Mouse (Mus musculus) 3134 (cell line): ENCODE data around the gene Maco1.
"Not testable (repeated sequence)": the region's sequence is repeated elsewhere in the genome, so short reads cannot be mapped to it uniquely, and the experiment has no call there.

ENCODE experiments used
- DNase-seq: peaks from one replicate; pipeline ENCODE4 v3.0.0-alpha.2; 2011; ENCODE audit warnings: low spot score; ENCODE audit not compliant: insufficient read length; ENCODE audit errors: extremely low read depth

The Maco1 gene

DNA sequence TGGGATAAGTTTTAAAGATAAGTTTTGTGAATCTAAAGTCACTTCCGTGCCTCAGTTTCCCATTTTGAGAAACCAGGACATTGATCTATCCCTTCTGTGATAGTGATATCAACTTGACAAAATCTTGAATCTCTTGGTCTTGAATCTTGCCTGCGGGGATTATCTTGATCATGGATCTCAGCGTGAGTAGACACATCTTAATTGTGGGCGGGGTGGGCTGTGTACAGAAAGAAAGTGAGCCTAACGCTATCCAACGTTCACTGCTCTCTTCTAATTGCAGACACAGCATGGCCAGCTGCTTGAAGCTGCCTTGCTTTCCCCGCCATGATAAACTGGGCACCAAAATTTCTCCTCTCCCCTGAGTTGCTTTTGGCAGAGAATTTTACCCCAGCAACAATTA is 9.9 kb upstream of the Maco1 start:
- no peak for DNase-seq

DNA sequence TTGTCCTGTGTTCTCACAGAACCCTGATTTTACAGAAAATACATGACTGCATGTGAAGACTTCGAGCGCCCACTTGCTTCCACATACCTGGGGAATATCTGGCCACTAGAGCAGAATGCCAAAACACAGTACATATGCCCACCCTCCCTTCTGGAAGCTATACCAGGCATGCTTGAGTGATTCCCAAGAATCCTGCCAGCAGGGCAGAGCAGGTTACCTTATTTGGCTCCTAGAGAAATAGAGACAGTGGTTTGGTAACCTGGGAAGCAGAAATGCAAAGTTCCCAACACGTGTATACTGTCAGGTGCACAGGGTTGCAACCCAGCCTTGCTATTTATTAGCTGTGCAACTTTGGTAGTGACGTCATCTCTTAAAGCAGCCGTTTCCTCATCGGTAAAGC is 8.7 kb upstream of the Maco1 start:
- DNase-seq: no peak

DNA sequence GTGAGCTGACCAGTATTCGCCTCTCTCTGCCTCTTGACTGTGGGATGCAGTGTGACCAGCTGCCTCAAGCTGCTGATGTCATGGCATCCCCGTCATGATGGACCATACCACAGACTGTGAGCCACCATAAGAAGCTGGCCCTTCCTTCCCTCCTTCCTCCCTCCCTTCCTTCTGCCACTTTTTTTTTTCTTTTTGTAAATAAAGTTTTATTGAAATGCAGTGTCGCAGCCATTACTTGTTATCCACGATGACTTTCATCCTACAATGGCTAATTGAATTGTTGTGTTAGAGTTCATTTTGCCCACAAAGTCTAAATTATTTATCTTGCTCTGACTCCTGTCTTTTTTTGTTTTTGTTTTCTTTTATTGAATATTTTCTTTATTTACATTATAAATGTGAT is 5.3 kb upstream of the Maco1 start:
- no peak for DNase-seq

DNA sequence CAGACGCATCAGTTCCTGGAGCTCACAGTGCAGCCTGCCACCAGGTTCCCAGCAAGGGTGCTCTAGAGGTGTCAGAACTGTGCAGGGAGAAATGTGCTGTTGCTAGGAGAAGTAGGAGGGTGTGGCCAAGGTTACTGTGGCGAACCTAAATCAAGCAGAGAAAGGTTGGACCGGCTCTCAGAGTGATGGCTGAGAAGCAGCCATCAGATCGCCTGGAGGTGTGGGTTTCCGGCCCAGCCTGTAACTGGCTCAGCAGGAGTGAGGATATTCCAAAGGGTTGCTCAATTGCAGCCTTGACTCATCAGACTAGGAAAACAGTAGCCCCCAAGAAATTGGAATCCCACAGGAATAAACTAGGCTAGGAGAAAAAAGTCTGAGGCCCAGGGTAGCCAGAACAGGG is 3.4 kb upstream of the Maco1 start:
- DNase-seq: peak; percentile 22

DNA sequence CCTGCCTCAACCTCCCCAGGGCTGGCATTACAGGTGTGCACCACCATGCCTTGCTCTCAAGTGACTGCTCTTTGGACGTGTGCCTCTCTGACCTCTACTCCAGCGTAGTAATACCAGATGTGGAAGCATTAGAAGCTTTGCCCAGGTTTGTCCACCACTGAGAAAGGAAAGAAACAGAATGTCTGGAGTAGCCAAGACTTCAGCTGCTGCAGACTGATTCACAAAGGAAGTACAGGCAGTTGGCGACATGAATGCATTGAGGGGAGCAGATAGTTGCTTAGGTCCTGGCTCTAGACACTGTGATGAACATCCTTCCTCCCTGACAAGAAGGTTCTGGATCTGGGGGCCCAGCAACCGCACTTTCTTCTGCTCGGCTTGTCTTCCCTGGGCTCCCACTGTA is 2.9 kb upstream of the Maco1 start:
- DNase-seq: no peak

DNA sequence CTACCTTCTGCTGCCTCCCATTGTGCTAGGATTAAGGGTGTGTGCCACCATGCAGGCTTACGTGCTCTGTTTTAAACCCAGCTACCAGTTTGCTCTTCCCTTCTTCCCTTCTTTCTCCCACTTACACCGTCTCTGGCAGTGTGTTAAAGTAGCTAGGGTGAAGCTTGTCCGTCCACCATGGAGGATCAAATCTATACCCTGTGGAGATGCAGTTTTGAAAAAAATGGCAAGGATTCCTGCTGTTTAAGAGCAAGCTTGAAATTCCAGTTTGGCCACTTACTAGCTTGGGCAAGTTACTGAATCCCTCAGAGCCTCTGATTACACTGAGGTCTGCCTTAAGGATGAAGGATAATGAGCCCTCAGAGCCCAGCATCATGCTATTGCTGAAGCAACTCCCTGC is 2.2 kb upstream of the Maco1 start:
- no peak for DNase-seq

DNA sequence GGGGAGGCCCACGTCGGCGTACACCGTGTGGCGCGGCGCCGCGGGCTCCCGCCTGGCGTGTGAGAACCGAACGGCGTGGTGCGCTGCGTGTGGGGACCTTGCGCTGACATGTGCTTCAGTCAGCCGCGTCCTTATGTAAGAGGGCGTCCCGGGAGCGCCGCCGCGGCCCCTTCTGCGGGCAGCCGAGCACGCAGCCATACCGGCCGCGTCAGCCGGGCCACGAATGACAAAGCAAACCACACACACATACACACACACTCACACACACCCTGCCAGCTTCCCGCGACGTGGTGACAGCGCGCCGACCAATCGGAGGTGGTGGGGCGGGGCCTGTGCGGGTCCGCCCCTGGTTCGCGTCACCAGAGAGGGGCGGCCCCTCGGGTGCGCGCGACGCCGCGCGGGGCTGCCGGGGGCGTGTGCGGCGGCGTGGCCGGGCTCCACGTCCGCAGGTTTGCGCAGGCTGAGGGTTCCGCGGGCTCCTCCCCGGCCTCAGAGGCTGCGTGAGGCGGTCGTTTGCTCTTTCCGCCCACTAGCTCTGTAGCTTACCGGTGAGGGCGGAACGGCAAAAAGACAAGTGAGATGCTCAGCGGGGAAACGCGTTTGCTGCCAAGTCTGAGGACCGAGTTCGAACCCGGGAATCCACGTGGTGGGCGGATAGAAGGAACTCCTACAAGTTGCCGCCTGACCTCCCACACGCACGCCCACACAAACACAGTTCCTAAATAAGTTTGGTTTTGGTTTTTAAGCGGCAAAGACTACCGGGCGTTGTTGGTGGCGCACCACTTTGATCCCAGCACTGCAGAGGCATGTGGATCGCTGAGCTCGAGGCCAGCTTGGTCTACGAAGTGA is 716 bp upstream of the Maco1 start:
- peak; percentile 92 for DNase-seq

DNA sequence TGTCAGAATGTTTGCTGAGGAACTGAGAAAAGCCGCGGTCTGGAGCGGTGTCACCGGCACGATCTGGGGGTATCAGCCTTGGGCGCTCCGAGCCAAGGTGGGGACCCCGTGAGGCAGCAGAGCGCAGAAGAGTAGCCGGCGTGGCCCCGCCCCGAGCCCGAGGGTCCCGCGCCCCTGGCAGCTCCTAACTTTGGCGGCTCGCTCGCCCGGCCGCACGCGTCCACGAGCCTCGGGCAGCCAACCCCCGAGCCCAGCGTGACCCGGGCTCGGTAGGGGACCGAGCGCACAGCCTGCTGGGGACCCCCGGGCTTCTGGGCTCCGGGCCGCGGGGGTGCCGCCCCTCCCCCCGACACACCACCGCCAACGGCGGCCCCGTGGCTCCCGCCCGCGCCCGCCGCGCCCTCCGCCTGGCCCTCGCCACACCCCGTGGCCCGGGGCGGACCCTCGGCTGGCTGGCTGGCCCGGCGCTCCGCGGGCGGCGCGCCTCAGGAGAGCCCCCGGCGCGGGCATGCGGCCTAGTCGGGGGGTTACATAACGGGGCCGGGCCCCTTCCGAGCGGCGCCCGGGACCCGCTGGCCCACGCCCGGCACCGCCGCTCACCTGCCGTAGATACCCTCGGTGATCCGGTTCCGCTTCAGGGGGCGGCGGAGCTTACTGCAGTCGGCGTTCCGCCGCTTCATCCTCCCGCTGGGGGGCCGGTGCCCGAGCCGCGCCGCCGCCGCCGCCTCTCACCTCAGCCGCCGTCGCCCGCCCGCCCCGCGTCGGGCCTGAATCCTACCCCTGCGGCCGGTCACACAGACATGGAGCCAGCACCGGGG is 498 bp downstream of the Maco1 start:
- peak; percentile 26 for DNase-seq

DNA sequence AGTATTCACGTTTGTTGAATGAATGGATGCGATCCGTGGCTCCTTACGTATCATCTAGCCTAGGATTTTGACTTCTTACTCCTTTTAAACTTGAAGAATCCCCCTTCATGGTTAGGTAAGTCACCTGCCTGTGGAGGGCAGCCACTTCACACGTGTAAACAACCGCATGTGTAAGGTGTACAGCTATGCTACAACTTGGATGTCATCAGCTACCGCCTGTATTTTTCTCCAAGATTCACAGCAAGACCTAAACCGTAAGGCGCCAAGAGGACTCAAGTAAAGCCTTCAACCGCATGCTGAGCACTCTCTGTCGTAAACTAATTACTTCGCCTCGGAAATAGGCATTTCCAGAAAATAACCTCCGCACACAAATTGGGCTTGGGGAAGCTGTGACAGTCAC is 1.3 kb downstream of the Maco1 start:
- no peak for DNase-seq

DNA sequence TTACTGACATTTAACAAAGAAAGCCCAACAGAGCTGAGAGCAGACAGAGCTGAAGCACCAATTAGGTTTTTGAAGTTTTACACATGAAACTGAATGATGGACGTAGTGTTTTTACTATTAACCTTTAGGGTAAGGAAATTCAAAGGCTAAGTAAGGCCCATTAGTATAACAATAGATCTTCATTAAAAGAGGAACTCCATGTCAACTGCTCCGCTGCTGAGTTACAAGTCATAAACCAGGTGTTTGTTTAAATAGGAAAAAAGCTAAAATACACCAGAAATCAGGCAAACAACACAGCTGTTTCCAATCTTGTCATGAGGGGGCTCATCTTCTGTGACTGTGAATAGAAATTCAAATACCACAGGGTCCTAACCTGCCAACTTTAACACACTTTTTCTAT is 1.9 kb downstream of the Maco1 start:
- no peak for DNase-seq

DNA sequence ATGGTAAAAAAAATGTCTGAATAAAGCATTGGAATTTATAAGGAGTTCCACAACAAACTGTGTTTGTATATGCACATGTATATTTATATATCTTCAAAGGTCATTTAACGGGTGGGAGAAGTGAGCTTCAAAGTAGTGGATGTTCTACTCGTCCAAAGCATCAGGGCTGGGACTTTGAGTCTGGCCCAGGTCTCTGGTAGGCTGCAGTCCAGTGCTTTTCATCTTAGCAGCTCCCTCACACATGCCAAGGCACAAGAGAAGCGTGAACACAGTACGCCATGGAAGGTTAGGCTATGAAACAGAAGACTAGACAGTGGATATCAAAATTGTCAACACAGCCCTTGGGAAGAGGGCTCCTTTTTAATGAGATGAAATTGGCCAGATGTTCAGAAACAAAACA is 2.6 kb downstream of the Maco1 start:
- DNase-seq: no peak

DNA sequence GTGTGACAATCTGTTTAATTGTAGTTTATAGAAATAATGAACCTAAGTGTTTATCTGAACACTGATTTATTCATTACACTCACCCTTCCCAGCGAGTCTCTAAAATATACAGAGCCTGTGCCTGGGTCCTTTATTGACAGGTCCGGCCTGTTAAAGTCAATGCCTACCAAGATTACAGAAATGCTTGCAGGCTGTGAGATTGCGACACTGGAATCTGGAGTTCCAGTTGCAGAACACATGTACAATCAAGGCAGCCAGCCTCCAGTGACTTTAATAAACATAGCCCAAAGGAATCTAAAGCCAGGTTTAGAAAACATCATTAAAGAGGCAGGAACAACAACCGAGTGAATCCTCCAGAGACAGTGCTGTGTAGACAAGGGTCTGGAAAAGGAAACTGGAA is 5.6 kb downstream of the Maco1 start:
- DNase-seq: no peak

DNA sequence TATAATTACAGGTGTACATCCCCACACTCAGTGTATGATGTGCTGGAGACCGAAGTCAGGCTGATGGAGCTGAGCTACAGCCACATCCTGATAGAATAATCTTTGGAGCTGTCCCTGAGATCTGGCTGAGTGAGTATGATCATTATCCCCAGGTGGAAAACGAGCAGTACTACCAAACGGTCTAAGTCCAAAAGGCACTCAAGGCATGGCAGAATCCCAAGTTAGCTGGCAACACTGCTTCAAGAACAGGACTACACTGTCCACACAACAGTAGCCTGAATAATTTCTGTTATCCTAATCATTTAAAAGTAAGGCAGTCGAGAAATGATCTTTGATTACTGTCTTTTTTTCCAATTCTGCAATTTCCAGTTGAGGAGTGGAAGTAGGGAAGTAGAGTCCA is 9.6 kb downstream of the Maco1 start:
- DNase-seq: no peak

DNA sequence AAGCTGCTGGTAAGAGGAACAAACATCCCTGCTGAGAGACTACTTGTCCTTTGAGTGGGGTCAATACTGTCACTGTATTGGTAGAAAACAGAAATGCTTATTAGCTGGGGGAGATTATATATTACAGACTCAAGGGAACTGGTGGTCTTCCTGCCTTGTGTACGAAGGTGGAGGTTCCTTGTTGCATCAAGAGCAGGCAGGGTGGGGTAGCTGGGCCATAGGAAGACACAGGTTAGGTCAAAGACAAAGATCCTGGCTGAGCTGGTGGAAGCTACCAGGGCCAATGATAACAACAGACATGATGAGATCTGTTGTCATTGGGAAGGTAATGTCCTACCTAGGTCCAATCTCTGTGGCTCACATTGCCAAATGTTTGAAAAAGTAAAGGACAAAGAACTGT is 12.9 kb downstream of the Maco1 start:
- no peak for DNase-seq

DNA sequence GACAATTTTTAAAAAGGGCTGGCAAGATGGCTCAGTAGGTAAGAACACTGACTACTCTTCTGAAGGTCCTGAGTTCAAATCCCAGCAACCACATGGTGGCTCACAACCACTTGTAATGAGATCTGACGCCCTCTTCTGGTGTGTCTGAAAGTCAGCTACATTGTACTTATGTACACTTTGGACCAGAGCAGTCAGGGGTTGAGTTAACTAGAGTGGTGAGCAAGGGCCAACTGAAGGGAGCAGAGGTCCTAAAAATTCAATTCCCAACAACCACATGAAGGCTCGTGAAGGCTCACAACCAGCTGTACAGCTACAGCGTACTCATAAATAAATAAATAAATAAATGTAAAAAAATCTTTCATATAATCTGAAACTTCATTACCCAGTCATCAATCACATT is 14.4 kb downstream of the Maco1 start:
- not testable (repeated sequence) for DNase-seq

DNA sequence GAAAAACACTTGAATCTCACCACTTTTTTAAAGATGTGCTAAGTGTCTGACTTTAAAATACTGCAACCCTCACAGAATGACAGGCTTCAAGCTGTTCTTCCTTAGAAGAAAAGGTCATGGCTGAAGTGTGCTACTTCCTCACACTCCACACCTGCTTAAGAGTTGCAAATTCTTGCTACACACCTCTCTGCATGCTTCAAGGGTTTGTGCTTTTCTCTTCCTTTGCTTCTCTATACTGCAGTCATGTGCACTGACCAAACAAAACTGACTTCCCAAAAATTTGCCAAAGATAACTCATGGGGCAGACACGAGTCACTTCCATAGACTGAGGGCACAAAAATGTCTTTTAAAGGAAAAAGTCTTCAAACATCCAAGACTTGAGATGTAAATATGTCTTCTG is 14.9 kb downstream of the Maco1 start:
- DNase-seq: no peak

DNA sequence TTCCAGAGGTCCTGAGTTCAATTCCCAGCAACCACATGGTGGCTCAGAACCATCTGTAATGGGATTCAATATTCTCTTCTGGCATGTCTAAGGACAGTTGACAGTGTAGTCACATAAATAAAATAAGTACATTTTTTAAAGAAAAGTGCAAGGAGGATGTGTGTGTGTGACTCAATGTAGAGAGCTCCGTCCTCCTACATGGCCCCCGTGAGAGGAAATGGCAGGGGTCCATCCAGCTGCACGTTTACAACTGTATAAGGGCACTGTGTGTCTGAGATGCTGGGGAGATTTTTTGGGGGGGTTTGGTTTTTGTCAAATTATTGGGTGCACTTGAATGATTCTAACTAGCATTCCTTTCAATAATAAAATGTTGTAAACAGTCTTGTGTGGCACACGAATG is 17.7 kb downstream of the Maco1 start:
- no peak for DNase-seq

DNA sequence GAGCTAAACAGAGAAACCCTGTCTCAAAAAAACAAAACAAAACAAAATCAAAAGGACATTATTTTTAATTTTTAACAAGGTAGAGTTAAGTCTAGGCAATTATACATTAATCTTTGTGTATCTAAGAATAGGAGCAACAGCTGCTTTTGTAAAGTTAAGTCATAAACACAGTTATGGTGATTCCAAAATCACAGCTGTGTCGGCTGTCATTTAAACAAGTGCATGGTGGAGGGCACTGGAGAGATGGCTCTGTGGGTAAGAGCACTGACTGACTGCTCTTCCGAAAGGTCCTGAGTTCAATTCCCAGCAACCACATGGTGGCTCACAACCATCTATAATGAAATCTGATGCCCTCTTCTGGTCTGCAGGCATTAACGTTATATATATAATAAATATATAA is 21.2 kb downstream of the Maco1 start:
- DNase-seq: no peak

DNA sequence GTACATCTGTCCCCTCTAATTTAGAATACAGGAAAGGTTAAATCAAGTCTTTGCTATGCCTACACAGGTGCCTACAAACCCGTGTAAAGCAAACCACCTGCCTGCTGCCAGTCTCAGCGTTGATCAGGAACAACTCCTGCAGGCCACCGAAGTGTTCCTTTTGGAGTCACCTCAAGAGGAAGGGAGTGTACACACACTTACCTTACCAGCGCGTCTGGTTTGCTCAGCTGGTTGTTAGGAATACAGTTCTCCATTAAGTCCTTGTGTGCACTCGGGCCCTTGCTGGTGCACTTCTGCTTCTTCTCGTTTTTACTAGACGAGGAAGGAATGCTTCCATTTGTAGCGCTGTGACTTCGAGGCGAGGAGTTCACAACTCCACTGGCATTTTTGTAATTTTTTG is 25.3 kb downstream of the Maco1 start:
- no peak for DNase-seq

DNA sequence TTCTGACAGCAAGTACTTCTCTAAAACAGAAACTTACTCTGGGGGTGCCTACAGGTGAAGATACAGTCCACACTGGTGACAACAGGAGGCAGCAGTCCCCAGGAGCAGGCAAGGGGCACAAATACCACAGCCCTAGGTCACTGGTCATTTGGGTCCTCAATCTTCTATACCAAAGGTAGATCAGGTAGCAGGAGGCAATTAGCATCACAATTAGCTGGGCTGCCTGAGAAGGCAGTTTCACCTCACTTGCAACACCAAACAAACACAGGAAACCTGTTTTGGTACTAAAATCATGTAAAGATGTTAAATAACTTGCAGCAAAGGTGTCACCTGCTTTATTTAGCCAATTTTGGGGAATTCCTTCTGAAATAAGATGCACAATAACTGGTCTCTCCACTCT is 26.8 kb downstream of the Maco1 start:
- DNase-seq: no peak

DNA sequence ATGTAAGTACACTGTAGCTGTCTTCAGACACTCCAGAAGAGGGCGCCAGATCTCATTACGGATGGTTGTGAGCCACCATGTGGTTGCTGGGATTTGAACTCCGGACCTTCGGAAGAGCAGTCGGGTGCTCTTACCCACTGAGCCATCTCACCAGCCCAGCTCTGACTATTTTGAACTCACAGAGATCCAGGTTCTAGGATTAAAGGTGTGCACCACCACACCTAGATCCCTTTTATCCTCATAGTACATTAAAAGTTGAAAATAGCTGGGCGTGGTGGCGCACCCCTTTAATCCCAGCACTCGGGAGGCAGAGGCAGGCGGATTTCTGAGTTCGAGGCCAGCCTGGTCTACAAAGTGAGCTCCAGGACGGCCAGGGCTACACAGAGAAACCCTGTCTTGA is 27.3 kb downstream of the Maco1 start:
- DNase-seq: not testable (repeated sequence)

DNA sequence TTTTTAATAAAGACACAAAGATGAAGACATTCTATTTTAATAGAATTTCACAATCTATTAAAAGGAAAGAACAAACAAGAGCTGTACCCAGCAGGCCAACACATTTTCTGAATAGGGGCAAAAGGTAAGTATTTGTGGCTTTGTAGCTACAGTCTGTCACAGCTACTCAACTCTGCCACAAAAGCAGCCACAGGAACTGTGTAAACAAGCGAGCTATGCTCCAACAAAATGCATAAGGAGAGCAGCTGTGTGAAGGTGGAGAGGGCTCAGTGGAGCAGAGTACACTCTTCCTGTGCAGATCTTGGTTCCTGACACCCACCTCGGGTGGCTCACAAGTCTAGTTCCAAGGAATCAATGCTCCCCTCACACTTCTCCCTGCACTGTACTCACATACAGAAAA is 29.6 kb downstream of the Maco1 start:
- DNase-seq: no peak
